14 mouse cellular contexts compared by ENCODE assay signal in the genomic region with DNA sequence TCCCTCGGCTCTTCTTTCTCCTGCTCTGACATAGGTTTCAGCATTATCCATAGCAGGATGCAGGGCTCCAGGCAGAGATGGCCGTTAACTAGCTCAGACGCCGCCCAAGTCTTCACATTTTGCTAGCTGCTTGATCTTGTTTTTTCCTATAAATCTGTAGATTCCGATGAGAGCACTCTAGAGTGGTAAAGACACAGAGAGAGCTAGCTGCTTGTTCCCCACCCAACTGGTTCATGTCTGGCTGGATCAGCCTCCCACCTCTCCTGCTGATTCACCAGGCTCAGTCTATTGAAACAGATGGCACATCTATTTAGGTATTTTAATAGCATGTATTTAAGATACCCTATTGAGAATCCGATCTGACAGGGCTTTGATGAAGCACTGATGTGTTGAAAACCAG. TPM values are rescaled to one million over a fixed set of nuclear protein-coding genes. Genes with fewer than 3 reads are reported as not detected.
DNase-seq lines count a peak whose midpoint lies in the region; ATAC-seq and TF ChIP-seq lines count a peak whose summit lies in the region.
"Had no signal": no experiment of that assay in that cellular context is flagged by ENCODE, and none has a peak within 500 bp of the region (broad histone marks: within the 10 kb centered on the region; RNA-seq: fewer than 3 reads in every experiment).

No protein-coding gene starts in this region.

- no peaks in the 10 kb centered on the region for H3K4me1 ChIP-seq in heart, adult 2 months (ENCODE audit: control insufficient read depth, insufficient read depth, low read length)
- H3K4me1 ChIP-seq: embryonic facial prominence, embryonic 13.5 days; heart, embryonic 15.5 days; liver, embryonic 12.5 days had no signal

- no peaks in the 10 kb centered on the region for H3K27me3 ChIP-seq in heart, adult 2 months (ENCODE audit: control insufficient read depth, insufficient read depth, low read length)
- H3K27me3 ChIP-seq: embryonic facial prominence, embryonic 13.5 days; heart, embryonic 15.5 days; liver, embryonic 12.5 days had no signal

- H3K4me3 ChIP-seq in heart, adult 2 months, result no peak overlapping the region
- H3K4me3 ChIP-seq: embryonic facial prominence, embryonic 13.5 days; heart, embryonic 15.5 days; liver, embryonic 12.5 days; midbrain, embryonic 12.5 days had no signal

- H3K9ac ChIP-seq in heart, adult 2 months (ENCODE audit: low read depth, low read length), result no peak overlapping the region
- H3K9ac ChIP-seq: embryonic facial prominence, embryonic 13.5 days; heart, embryonic 15.5 days; liver, embryonic 12.5 days; midbrain, embryonic 12.5 days had no signal

- intact Hi-C loops in left cerebral cortex, postnatal 4 days (cut with DNase I), result loop anchor here (10.0 kb wide), 1 partner anchor 110 kb away; the partner anchor contains the start of gene Stxbp5l
- intact Hi-C loops in heart, adult 2 months (cut with DNase I), result loop anchor here (5.0 kb wide), 1 partner anchor 33 kb away; no protein-coding TSS in a partner anchor

- TF ChIP-seq POLR2A in heart, adult 2 months (IDR thresholded peaks at IDR 0.05; ENCODE audit: insufficient read depth, low read depth, low read length), result no peak

- DNase-seq in left cerebral cortex, adult 11 months (ENCODE audit: low spot score), result peak; percentile 28
- no peak for DNase-seq in left cerebral cortex, postnatal 4 days
- peak; percentile 41 to 42 for DNase-seq in cerebellum, postnatal 25 days
- peak; percentile 28 to 38 for DNase-seq in layer of hippocampus, postnatal 36 days
- no peak for DNase-seq in heart, adult 2 months
- no peak for DNase-seq in kidney, adult 18-20 months
- DNase-seq: gastrocnemius, postnatal 14 days; thymus, postnatal 36 days had no signal

- no peak for TF ChIP-seq EP300 in heart, adult 2 months (IDR thresholded peaks at IDR 0.05; ENCODE audit: insufficient read depth, low read depth, low read length)

- no peak for ATAC-seq in megakaryocyte-erythroid progenitor cell, adult 5-6 weeks (replicated peaks; ENCODE audit: low FRiP score, low TSS enrichment, poor library complexity, severe bottlenecking)
- ATAC-seq: liver, embryonic 12.5 days; lung, postnatal 0 days had no signal

- H3K36me3 ChIP-seq in heart, adult 2 months (ENCODE audit: control insufficient read depth, insufficient read depth, low read length), result no peaks in the 10 kb centered on the region
- H3K36me3 ChIP-seq: embryonic facial prominence, embryonic 13.5 days; heart, embryonic 15.5 days; liver, embryonic 12.5 days; midbrain, embryonic 12.5 days had no signal

- H3K27ac ChIP-seq in heart, adult 2 months, result no peak overlapping the region
- H3K27ac ChIP-seq: embryonic facial prominence, embryonic 13.5 days; heart, embryonic 15.5 days; liver, embryonic 12.5 days; midbrain, embryonic 12.5 days had no signal

- WGBS in heart, adult 2 months, result 82% methylated on average over 6 of the region's 6 CpGs

- TF ChIP-seq CTCF in heart, adult 2 months (IDR thresholded peaks at IDR 0.05), result no peak

- no peaks in the 10 kb centered on the region for H3K79me2 ChIP-seq in heart, adult 2 months (replicated peaks; ENCODE audit: control insufficient read depth, insufficient read depth, low read length)

RNA-seq across cellular contexts. Expression of gene Gtf2e1, which starts 44.6 kb away (rescaled TPM):
- total RNA-seq in left cerebral cortex, postnatal 4 days (2021), result 10 to 100 TPM; 24.8 to 26.8 TPM
- 10 to 100 TPM; 17.4 to 17.5 TPM for total RNA-seq in layer of hippocampus, postnatal 36 days (2021)
- total RNA-seq in megakaryocyte-erythroid progenitor cell, adult 5-6 weeks (2014; fragmentation: Nextera tagmentation), result 17.5 and 19.5 TPM in 2 replicates
- total RNA-seq in megakaryocyte-erythroid progenitor cell, adult 5-6 weeks (2017), result 26.4 and 29.9 TPM in 2 replicates
- total RNA-seq in heart, adult 2 months (2021), result 1 to 10 TPM; 6.4 to 6.6 TPM
- polyA plus RNA-seq in heart, adult 2 months (2012; rRNA removed), result 3.3 and 6.3 TPM in 2 replicates

RNA-seq across cellular contexts. Expression of gene Rabl3, which starts 44.7 kb away (rescaled TPM):
- total RNA-seq in left cerebral cortex, postnatal 4 days (2021), result 1 to 10 TPM; 7.9 to 9.3 TPM
- total RNA-seq in layer of hippocampus, postnatal 36 days (2021), result 1 to 10 TPM; 8.2 to 8.7 TPM
- 10.9 and 13.7 TPM in 2 replicates for total RNA-seq in megakaryocyte-erythroid progenitor cell, adult 5-6 weeks (2014; fragmentation: Nextera tagmentation)
- total RNA-seq in megakaryocyte-erythroid progenitor cell, adult 5-6 weeks (2017), result 10.3 and 16.8 TPM in 2 replicates
- total RNA-seq in heart, adult 2 months (2021), result 1 to 10 TPM; 6.7 to 6.8 TPM
- polyA plus RNA-seq in heart, adult 2 months (2012; rRNA removed), result 3.0 and 6.1 TPM in 2 replicates

Comparison
In these comparisons a context has a peak if more than half of its experiments do, and no peak if none do; other contexts are left out.
1. DNase-seq: peak in left cerebral cortex, adult 11 months (single experiment), cerebellum, postnatal 25 days (2 of 2) and layer of hippocampus, postnatal 36 days (2 of 2); none in left cerebral cortex, postnatal 4 days (single experiment), heart, adult 2 months (0 of 2) and kidney, adult 18-20 months (single experiment).